Mouse (Mus musculus) embryo, embryonic 10.5 days (tissue): ENCODE data around the gene 2900026A02Rik.
A peak's percentile ranks its signal among the peaks of the same experiment; 100 is the strongest.

Source experiments
- DNase-seq: peaks from one replicate; pipeline ENCODE4 v3.0.0-alpha.2; 2015; ENCODE audit warnings: low spot score

The 2900026A02Rik gene

GRCm38 (mm10) chr5:113210314-113210713 lies 10.7 kb downstream of the 2900026A02Rik start:
- DNase-seq = no peak

- no peak for DNase-seq
Measured at GRCm38 (mm10) chr5:113209898-113210297, 11.1 kb downstream of the 2900026A02Rik start.

- DNase-seq = no peak
Measured at GRCm38 (mm10) chr5:113209401-113209750, 11.7 kb downstream of the 2900026A02Rik start.

GRCm38 (mm10) chr5:113208622-113209400 lies 12.2 kb downstream of the 2900026A02Rik start:
- DNase-seq = no peak

GRCm38 (mm10) chr5:113208048-113208447 lies 13.0 kb downstream of the 2900026A02Rik start:
- no peak for DNase-seq

GRCm38 (mm10) chr5:113206670-113207352 lies 14.2 kb downstream of the 2900026A02Rik start:
- no peak for DNase-seq

- DNase-seq = no peak
Measured at GRCm38 (mm10) chr5:113204193-113204592, 16.8 kb downstream of the 2900026A02Rik start.

GRCm38 (mm10) chr5:113199772-113200134 lies 21.3 kb downstream of the 2900026A02Rik start:
- DNase-seq = no peak

- DNase-seq = no peak
Measured at GRCm38 (mm10) chr5:113199126-113199771, 21.8 kb downstream of the 2900026A02Rik start.

GRCm38 (mm10) chr5:113196916-113197794 lies 23.9 kb downstream of the 2900026A02Rik start:
- no peak for DNase-seq

- no peak for DNase-seq
Measured at GRCm38 (mm10) chr5:113195907-113196306, 25.1 kb downstream of the 2900026A02Rik start.

GRCm38 (mm10) chr5:113195451-113195850 lies 25.6 kb downstream of the 2900026A02Rik start:
- no peak for DNase-seq

- no peak for DNase-seq
Measured at GRCm38 (mm10) chr5:113193762-113194161, 27.3 kb downstream of the 2900026A02Rik start.

GRCm38 (mm10) chr5:113191901-113192300 lies 29.1 kb downstream of the 2900026A02Rik start:
- no peak for DNase-seq

- DNase-seq = no peak
Measured at GRCm38 (mm10) chr5:113190558-113190957, 30.5 kb downstream of the 2900026A02Rik start.

GRCm38 (mm10) chr5:113181441-113181840 lies 39.6 kb downstream of the 2900026A02Rik start:
- peak; percentile 40 for DNase-seq

- no peak for DNase-seq
Measured at GRCm38 (mm10) chr5:113180755-113181154, 40.3 kb downstream of the 2900026A02Rik start.

GRCm38 (mm10) chr5:113179843-113180682 lies 41.0 kb downstream of the 2900026A02Rik start:
- peak; percentile 97 for DNase-seq

GRCm38 (mm10) chr5:113179451-113179842 lies 41.6 kb downstream of the 2900026A02Rik start:
- DNase-seq = peak; percentile 56

- no peak for DNase-seq
Measured at GRCm38 (mm10) chr5:113175976-113176375, 45.1 kb downstream of the 2900026A02Rik start.
